Mouse (Mus musculus): ENCODE results near the gene 2900011O08Rik. TPM values are rescaled to one million over a fixed set of nuclear protein-coding genes. Genes with fewer than 3 reads are reported as not detected.

Gene 2900011O08Rik
- total and polyA plus RNA-seq, 2 experiments from 2014 or later: 143 to 172 TPM

GRCm38 (mm10) chr16:14112742-14113141, 126.3 kb downstream of the 2900011O08Rik start:
- H3K36me3 ChIP-seq (ENCODE audit: insufficient read depth, low read length): peaks cover 42% of the 10 kb centered on the region
- no peak overlapping the region for H3K27ac ChIP-seq
- H3K9me3 ChIP-seq (ENCODE audit: low read length): no peaks in the 10 kb centered on the region
- H3K9ac ChIP-seq (replicated peaks; ENCODE audit: low read length): no peak overlapping the region
- ATAC-seq (no peak), DNase-seq (ENCODE audit: low spot score) (no peak)
- H3K27me3 ChIP-seq (ENCODE audit: insufficient read depth, low read length): no peaks in the 10 kb centered on the region
- H3K4me3 ChIP-seq (ENCODE audit: low read length): no peak overlapping the region
- no peaks in the 10 kb centered on the region for H3K4me1 ChIP-seq (ENCODE audit: insufficient read depth, low read length)
- WGBS: 92% methylated on average over 3 of the region's 3 CpGs
- no peak for TF ChIP-seq CTCF (IDR thresholded peaks at IDR 0.05; ENCODE audit: low read depth)
- no peak overlapping the region for H3K4me2 ChIP-seq (ENCODE audit: low read depth, low read length)

- no peak for TF ChIP-seq CTCF (IDR thresholded peaks at IDR 0.05; ENCODE audit: low read depth)
- WGBS: 92% methylated on average over 2 of the region's 2 CpGs
- Histone ChIP-seq H3K4me3 (ENCODE audit: low read length) (no peak overlapping the region), H3K27me3 (ENCODE audit: insufficient read depth, low read length) (no peaks in the 10 kb centered on the region), H3K36me3 (ENCODE audit: insufficient read depth, low read length) (peaks cover 40% of the 10 kb centered on the region), H3K9me3 (ENCODE audit: low read length) (no peaks in the 10 kb centered on the region), H3K27ac (no peak overlapping the region), H3K4me1 (ENCODE audit: insufficient read depth, low read length) (no peaks in the 10 kb centered on the region), H3K4me2 (ENCODE audit: low read depth, low read length) (no peak overlapping the region), H3K9ac (replicated peaks; ENCODE audit: low read length) (no peak overlapping the region)
- ATAC-seq (no peak), DNase-seq (ENCODE audit: low spot score) (no peak)
Measured at GRCm38 (mm10) chr16:14117299-14117698, 130.9 kb downstream of the 2900011O08Rik start.

- TF ChIP-seq CTCF (IDR thresholded peaks at IDR 0.05; ENCODE audit: low read depth): no peak
- Histone ChIP-seq H3K27me3 (ENCODE audit: insufficient read depth, low read length) (no peaks in the 10 kb centered on the region), H3K9ac (replicated peaks; ENCODE audit: low read length) (no peak overlapping the region), H3K36me3 (ENCODE audit: insufficient read depth, low read length) (peaks cover 46% of the 10 kb centered on the region), H3K27ac (no peak overlapping the region), H3K4me2 (ENCODE audit: low read depth, low read length) (no peak overlapping the region), H3K9me3 (ENCODE audit: low read length) (no peaks in the 10 kb centered on the region), H3K4me3 (ENCODE audit: low read length) (no peak overlapping the region), H3K4me1 (ENCODE audit: insufficient read depth, low read length) (no peaks in the 10 kb centered on the region)
- ATAC-seq (no peak), DNase-seq (ENCODE audit: low spot score) (no peak)
- 88% methylated on average over 5 of the region's 5 CpGs for WGBS
Measured at GRCm38 (mm10) chr16:14120941-14121340, 134.5 kb downstream of the 2900011O08Rik start.

- no peaks in the 10 kb centered on the region for H3K9me3 ChIP-seq (ENCODE audit: low read length)
- no peak for TF ChIP-seq CTCF (IDR thresholded peaks at IDR 0.05; ENCODE audit: low read depth)
- H3K4me2 ChIP-seq (ENCODE audit: low read depth, low read length): no peak overlapping the region
- DNase-seq (ENCODE audit: low spot score) (no peak), ATAC-seq (no peak)
- H3K36me3 ChIP-seq (ENCODE audit: insufficient read depth, low read length): peaks cover 47% of the 10 kb centered on the region
- no peak overlapping the region for H3K27ac ChIP-seq
- H3K9ac ChIP-seq (replicated peaks; ENCODE audit: low read length): no peak overlapping the region
- no peak overlapping the region for H3K4me3 ChIP-seq (ENCODE audit: low read length)
- no peaks in the 10 kb centered on the region for H3K4me1 ChIP-seq (ENCODE audit: insufficient read depth, low read length)
- 98% methylated on average over 7 of the region's 7 CpGs for WGBS
- no peaks in the 10 kb centered on the region for H3K27me3 ChIP-seq (ENCODE audit: insufficient read depth, low read length)
Measured at GRCm38 (mm10) chr16:14121563-14121962, 135.2 kb downstream of the 2900011O08Rik start.

GRCm38 (mm10) chr16:14122586-14122985, 136.2 kb downstream of the 2900011O08Rik start:
- Histone ChIP-seq H3K27me3 (ENCODE audit: insufficient read depth, low read length) (no peaks in the 10 kb centered on the region), H3K4me1 (ENCODE audit: insufficient read depth, low read length) (no peaks in the 10 kb centered on the region), H3K4me3 (ENCODE audit: low read length) (no peak overlapping the region), H3K4me2 (ENCODE audit: low read depth, low read length) (no peak overlapping the region), H3K9me3 (ENCODE audit: low read length) (no peaks in the 10 kb centered on the region), H3K36me3 (ENCODE audit: insufficient read depth, low read length) (peaks cover 47% of the 10 kb centered on the region), H3K27ac (no peak overlapping the region), H3K9ac (replicated peaks; ENCODE audit: low read length) (no peak overlapping the region)
- TF ChIP-seq CTCF (IDR thresholded peaks at IDR 0.05; ENCODE audit: low read depth): 0 out of 2 replicates have a peak, but pooled peaks have one; percentile 19
- DNase-seq (ENCODE audit: low spot score) (no peak), ATAC-seq (no peak)

GRCm38 (mm10) chr16:14123901-14124300, 137.5 kb downstream of the 2900011O08Rik start:
- H3K36me3 ChIP-seq (ENCODE audit: insufficient read depth, low read length): peaks cover 56% of the 10 kb centered on the region
- WGBS: 85% methylated on average over 2 of the region's 2 CpGs

GRCm38 (mm10) chr16:14124709-14125108, 138.3 kb downstream of the 2900011O08Rik start:
- no peaks in the 10 kb centered on the region for H3K4me1 ChIP-seq (ENCODE audit: insufficient read depth, low read length)
- no peaks in the 10 kb centered on the region for H3K9me3 ChIP-seq (ENCODE audit: low read length)
- H3K27me3 ChIP-seq (ENCODE audit: insufficient read depth, low read length): no peaks in the 10 kb centered on the region
- ATAC-seq (no peak), DNase-seq (ENCODE audit: low spot score) (no peak)
- H3K27ac ChIP-seq: no peak overlapping the region
- peaks cover 60% of the 10 kb centered on the region for H3K36me3 ChIP-seq (ENCODE audit: insufficient read depth, low read length)
- H3K4me3 ChIP-seq (ENCODE audit: low read length): no peak overlapping the region
- H3K4me2 ChIP-seq (ENCODE audit: low read depth, low read length): no peak overlapping the region
- 95% methylated on average over 7 of the region's 7 CpGs for WGBS
- no peak for TF ChIP-seq CTCF (IDR thresholded peaks at IDR 0.05; ENCODE audit: low read depth)
- no peak overlapping the region for H3K9ac ChIP-seq (replicated peaks; ENCODE audit: low read length)

More at GRCm38 (mm10) chr16:14123901-14124300, 137.5 kb downstream of the 2900011O08Rik start:
- H3K4me3 ChIP-seq (ENCODE audit: low read length): no peak overlapping the region
- ATAC-seq: no peak
- TF ChIP-seq CTCF (IDR thresholded peaks at IDR 0.05; ENCODE audit: low read depth): no peak
- H3K4me1 ChIP-seq (ENCODE audit: insufficient read depth, low read length): no peaks in the 10 kb centered on the region
- no peak overlapping the region for H3K4me2 ChIP-seq (ENCODE audit: low read depth, low read length)
- no peak for DNase-seq (ENCODE audit: low spot score)
- H3K9ac ChIP-seq (replicated peaks; ENCODE audit: low read length): no peak overlapping the region
- H3K27ac ChIP-seq: no peak overlapping the region
- no peaks in the 10 kb centered on the region for H3K9me3 ChIP-seq (ENCODE audit: low read length)
- H3K27me3 ChIP-seq (ENCODE audit: insufficient read depth, low read length): no peaks in the 10 kb centered on the region

Measured in hindbrain, postnatal 0 days (tissue).